In the genomic region with DNA sequence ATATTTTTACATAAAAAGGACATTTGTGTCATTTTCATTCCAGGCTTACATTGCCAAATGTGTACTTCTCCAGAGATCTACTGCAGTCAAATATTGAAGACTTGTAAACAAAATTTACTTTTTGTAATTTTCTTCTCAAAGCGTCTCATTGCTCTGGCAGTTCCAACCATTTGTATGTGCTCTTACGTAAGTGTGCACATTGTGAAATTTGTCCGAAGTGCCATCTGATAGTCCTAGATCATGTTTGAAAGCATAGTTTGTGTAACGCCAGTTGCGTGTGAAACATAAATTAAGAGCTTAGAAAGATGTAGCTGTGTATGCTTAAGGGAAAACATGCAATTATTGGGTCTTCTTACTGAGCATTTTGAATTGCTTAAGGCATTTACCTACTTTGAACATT, we compare ENCODE assay signal across 20 mouse cellular contexts. TPM values are rescaled to one million over a fixed set of nuclear protein-coding genes. Genes with fewer than 3 reads are reported as not detected.
DNase-seq lines count a peak whose midpoint lies in the region; ATAC-seq and TF ChIP-seq lines count a peak whose summit lies in the region.
"Had no signal": no experiment of that assay in that cellular context is flagged by ENCODE, and none has a peak within 500 bp of the region (broad histone marks: within the 10 kb centered on the region; RNA-seq: fewer than 3 reads in every experiment).

No protein-coding gene starts in this region.

- H3K4me1 ChIP-seq in liver, adult 2 months (ENCODE audit: control insufficient read depth, insufficient read depth, low read length): peaks cover 28% of the 10 kb centered on the region
- peaks cover 40% of the 10 kb centered on the region for H3K4me1 ChIP-seq in liver, postnatal 0 days (ENCODE audit: insufficient read depth)

- no peaks in the 10 kb centered on the region for H3K36me3 ChIP-seq in liver, adult 2 months (ENCODE audit: control insufficient read depth, insufficient read depth, low read length)
- peaks cover 34% of the 10 kb centered on the region for H3K36me3 ChIP-seq in liver, postnatal 0 days (replicated peaks; ENCODE audit: insufficient read depth, low read length)
- H3K36me3 ChIP-seq: heart, embryonic 15.5 days had no signal

- no peaks in the 10 kb centered on the region for H3K27me3 ChIP-seq in liver, adult 2 months (ENCODE audit: control insufficient read depth, insufficient read depth, low read length)
- no peaks in the 10 kb centered on the region for H3K27me3 ChIP-seq in liver, postnatal 0 days (ENCODE audit: insufficient read depth, low read length)
- H3K27me3 ChIP-seq: embryonic facial prominence, embryonic 13.5 days; heart, embryonic 15.5 days had no signal

- H3K27ac ChIP-seq in liver, adult 2 months (replicated peaks; ENCODE audit: insufficient read depth, low read depth, low read length): no peak overlapping the region; the same call in 1 of the 2 replicates
- H3K27ac ChIP-seq in liver, postnatal 0 days (ENCODE audit: low read depth): peak overlapping the region; percentile 53; the same call in 1 of the 2 replicates
- H3K27ac ChIP-seq: embryonic facial prominence, embryonic 13.5 days; gastrocnemius, adult 2 months; heart, embryonic 15.5 days; hindbrain, embryonic 14.5 days had no signal

- no peak overlapping the region for H3K4me2 ChIP-seq in liver, postnatal 0 days (ENCODE audit: low read depth, low read length)
- H3K4me2 ChIP-seq: embryonic facial prominence, embryonic 13.5 days; heart, embryonic 11.5 days; heart, embryonic 15.5 days; hindbrain, embryonic 14.5 days had no signal

- H3K9me3 ChIP-seq in liver, postnatal 0 days (ENCODE audit: low read length): no peaks in the 10 kb centered on the region
- H3K9me3 ChIP-seq: embryonic facial prominence, embryonic 13.5 days; heart, embryonic 15.5 days had no signal

- H3K79me2 ChIP-seq in liver, adult 2 months (ENCODE audit: control insufficient read depth, insufficient read depth, low read length): peaks cover 1% of the 10 kb centered on the region; the same call in 1 of the 2 replicates

- H3K4me3 ChIP-seq in liver, adult 2 months (ENCODE audit: insufficient read depth, low read depth, low read length): no peak overlapping the region
- no peak overlapping the region for H3K4me3 ChIP-seq in liver, postnatal 0 days (ENCODE audit: low read depth, low read length)
- H3K4me3 ChIP-seq: embryonic facial prominence, embryonic 13.5 days; gastrocnemius, adult 2 months; heart, embryonic 15.5 days had no signal

- no peak for TF ChIP-seq CTCF in liver, adult 2 months (IDR thresholded peaks at IDR 0.05; ENCODE audit: low read depth, low read length)
- TF ChIP-seq CTCF in liver, postnatal 0 days (IDR thresholded peaks at IDR 0.05; ENCODE audit: low read depth): no peak

- TF ChIP-seq EP300 in liver, postnatal 0 days (IDR thresholded peaks at IDR 0.05; ENCODE audit: low read depth): peak; percentile 40; the same call in 1 of the 2 replicates

- peak; percentile 26 for DNase-seq in adrenal gland, adult 2 months
- no peak for DNase-seq in adrenal gland, postnatal 4 days (ENCODE audit: low spot score in 2 of 2)
- DNase-seq in liver, adult 2 months (ENCODE audit: extremely low read depth, low read depth, low spot score): peak; percentile 98
- no peak for DNase-seq in liver
- peak; percentile 67 for DNase-seq in lung, postnatal 36 days
- DNase-seq in lung, postnatal 4 days: no peak
- DNase-seq in liver, postnatal 0 days: no peak
- DNase-seq in kidney, postnatal 10 days: no peak
- DNase-seq: cerebellum, adult 11-12 months; cerebellum, adult 9-10 months; cerebellum, postnatal 25 days; gastrocnemius, adult 2 months; gastrocnemius, postnatal 25 days; heart, adult 18-20 months; heart, postnatal 14 days had no signal

- TF ChIP-seq POLR2A in liver, adult 2 months (IDR thresholded peaks at IDR 0.05; ENCODE audit: extremely low read depth, insufficient read depth, low read length): no peak

- WGBS in liver, adult 2 months: 33% methylated on average over 5 of the region's 5 CpGs
- 58% methylated on average over 5 of the region's 5 CpGs for WGBS in liver, postnatal 0 days (ENCODE audit: insufficient replicate concordance)

- ATAC-seq in liver, postnatal 0 days: peak; percentile 47; the same call in 1 of the 2 replicates
- ATAC-seq: forebrain, embryonic 14.5 days had no signal

- H3K9ac ChIP-seq in liver, adult 2 months (ENCODE audit: low read depth, low read length): no peak overlapping the region
- H3K9ac ChIP-seq in liver, postnatal 0 days (replicated peaks): no peak overlapping the region
- H3K9ac ChIP-seq: embryonic facial prominence, embryonic 13.5 days; heart, embryonic 15.5 days; hindbrain, embryonic 14.5 days had no signal

RNA-seq across cellular contexts. Expression of gene Minpp1, which starts 20.9 kb away (rescaled TPM):
- 10 to 100 TPM; 36.6 to 39.7 TPM for total RNA-seq in adrenal gland, adult 2 months (2021)
- polyA plus RNA-seq in adrenal gland, adult 2 months (2012; rRNA removed): 198 and 228 TPM in 2 replicates
- 10 to 100 TPM; 39.4 to 40.4 TPM for total RNA-seq in adrenal gland, postnatal 4 days (2021)
- total RNA-seq in liver, adult 2 months (2014; rRNA removed): 35.3 and 44.6 TPM in 2 replicates
- polyA plus RNA-seq in liver, adult 2 months (2012; rRNA removed): 46.8 and 53.9 TPM in 2 replicates
- 63.7 and 71.9 TPM in 2 replicates for polyA plus RNA-seq in liver, postnatal 0 days (2015; fragmentation: Nextera tagmentation; extraction: Ambion mirVana)

RNA-seq across cellular contexts. Expression of gene Rpl9-ps6, which starts 40.1 kb away (rescaled TPM):
- total RNA-seq in adrenal gland, adult 2 months (2021): 10 to 100 TPM; 23.2 to 51.6 TPM
- polyA plus RNA-seq in adrenal gland, adult 2 months (2012; rRNA removed): 0.38 and 0.55 TPM in 2 replicates
- 100 to 1,000 TPM; 205 to 207 TPM for total RNA-seq in adrenal gland, postnatal 4 days (2021)
- total RNA-seq in liver, adult 2 months (2014; rRNA removed): 23.8 and 24.3 TPM in 2 replicates
- polyA plus RNA-seq in liver, adult 2 months (2012; rRNA removed): 2.6 and 3.0 TPM in 2 replicates
- polyA plus RNA-seq in liver, postnatal 0 days (2015; fragmentation: Nextera tagmentation; extraction: Ambion mirVana): 73.3 and 76.3 TPM in 2 replicates

Comparison
In these comparisons a context has a peak if more than half of its experiments do, and no peak if none do; other contexts are left out.
1. DNase-seq: peak in adrenal gland, adult 2 months (single experiment), liver, adult 2 months (single experiment) and lung, postnatal 36 days (single experiment); none in adrenal gland, postnatal 4 days (0 of 2), liver (single experiment), lung, postnatal 4 days (0 of 2), liver, postnatal 0 days (single experiment) and kidney, postnatal 10 days (single experiment).